Mouse (Mus musculus): ENCODE results near the gene Zcchc7.

The Zcchc7 gene

GRCm38 (mm10) chr4:44755553-44756133, at the start of gene Zcchc7:
Gene Zcchc7 (plus strand): TSS chr4:44755877.
- no peak for DNase-seq (ENCODE audit: low spot score in 2 of 2)

- no peak for DNase-seq (ENCODE audit: low spot score in 2 of 2)
These were observed 49.7 kb upstream of the Zcchc7 start for GRCm38 (mm10) chr4:44705967-44706366.

DNA sequence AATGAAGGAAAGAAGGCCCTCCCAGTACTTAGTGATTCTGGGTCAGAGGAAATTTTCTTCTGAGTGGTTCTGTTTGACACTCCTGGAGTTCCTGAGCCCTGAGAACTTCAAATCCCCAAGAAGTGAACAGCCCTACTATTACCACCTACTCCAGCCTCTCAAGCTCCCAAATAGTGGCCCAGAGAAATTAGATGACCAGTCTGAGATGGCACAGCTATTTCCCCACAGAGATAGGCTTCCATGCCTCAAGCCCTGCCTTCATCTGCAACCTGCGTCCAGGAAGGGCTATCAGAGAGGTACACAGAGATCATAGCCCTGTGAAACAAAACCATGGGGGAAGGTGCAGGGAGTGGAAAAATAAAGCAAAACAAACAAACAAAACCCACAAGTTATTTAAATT, 48.8 kb upstream of the Zcchc7 start:
- no peak for DNase-seq (ENCODE audit: low spot score in 2 of 2)

- no peak for DNase-seq (ENCODE audit: low spot score in 2 of 2)
These were observed 47.4 kb upstream of the Zcchc7 start for GRCm38 (mm10) chr4:44708311-44708710.

- DNase-seq (ENCODE audit: low spot score in 2 of 2), result no peak
These were observed 46.5 kb upstream of the Zcchc7 start for GRCm38 (mm10) chr4:44709091-44709695.

GRCm38 (mm10) chr4:44709740-44710700, 45.7 kb upstream of the Zcchc7 start, which contains the start of gene Pax5:
Gene Pax5 (minus strand): TSS chr4:44710487.
- no peak for DNase-seq (ENCODE audit: low spot score in 2 of 2)

GRCm38 (mm10) chr4:44710701-44711097, 45.0 kb upstream of the Zcchc7 start:
- DNase-seq (ENCODE audit: low spot score in 2 of 2), result no peak

DNA sequence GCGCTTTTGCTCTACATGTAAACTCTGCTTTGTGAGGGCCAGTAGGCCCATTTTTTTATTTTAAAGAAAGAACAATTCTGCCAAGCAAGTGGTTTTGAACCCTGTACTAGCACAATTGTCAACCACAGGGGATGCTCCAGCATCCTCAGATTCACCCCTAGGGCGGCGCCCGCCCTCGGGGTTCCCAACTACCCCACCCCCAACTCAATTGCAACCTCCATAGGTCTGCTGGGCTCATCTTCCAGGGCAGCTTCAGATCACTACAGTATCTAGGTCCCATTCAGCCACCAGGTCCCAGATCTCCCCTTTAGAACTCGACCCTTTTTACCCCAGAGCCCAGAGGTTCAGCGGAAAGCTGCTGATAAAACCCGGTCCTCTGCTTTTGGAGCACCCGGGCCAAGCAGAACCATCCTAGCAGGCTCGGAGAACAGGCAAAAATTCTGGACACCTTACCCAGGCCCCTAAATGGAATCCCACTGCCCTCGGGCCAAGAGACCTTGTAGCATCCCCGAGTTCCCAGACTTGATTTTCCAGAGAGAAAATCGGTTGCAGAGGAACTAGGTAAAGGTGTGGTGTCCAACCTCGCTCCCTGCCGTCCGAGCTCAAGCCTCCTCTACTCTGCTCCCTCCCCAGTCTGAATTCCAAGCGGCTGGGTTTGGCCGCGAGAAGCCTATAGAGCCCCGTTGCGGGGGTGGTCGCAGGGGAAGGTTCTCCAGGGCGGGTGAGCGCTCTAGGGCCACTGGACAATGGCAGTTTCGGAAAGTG, 44.4 kb upstream of the Zcchc7 start:
- no peak for DNase-seq (ENCODE audit: low spot score in 2 of 2)

GRCm38 (mm10) chr4:44712051-44712700, 43.5 kb upstream of the Zcchc7 start:
- no peak for DNase-seq (ENCODE audit: low spot score in 2 of 2)

DNA sequence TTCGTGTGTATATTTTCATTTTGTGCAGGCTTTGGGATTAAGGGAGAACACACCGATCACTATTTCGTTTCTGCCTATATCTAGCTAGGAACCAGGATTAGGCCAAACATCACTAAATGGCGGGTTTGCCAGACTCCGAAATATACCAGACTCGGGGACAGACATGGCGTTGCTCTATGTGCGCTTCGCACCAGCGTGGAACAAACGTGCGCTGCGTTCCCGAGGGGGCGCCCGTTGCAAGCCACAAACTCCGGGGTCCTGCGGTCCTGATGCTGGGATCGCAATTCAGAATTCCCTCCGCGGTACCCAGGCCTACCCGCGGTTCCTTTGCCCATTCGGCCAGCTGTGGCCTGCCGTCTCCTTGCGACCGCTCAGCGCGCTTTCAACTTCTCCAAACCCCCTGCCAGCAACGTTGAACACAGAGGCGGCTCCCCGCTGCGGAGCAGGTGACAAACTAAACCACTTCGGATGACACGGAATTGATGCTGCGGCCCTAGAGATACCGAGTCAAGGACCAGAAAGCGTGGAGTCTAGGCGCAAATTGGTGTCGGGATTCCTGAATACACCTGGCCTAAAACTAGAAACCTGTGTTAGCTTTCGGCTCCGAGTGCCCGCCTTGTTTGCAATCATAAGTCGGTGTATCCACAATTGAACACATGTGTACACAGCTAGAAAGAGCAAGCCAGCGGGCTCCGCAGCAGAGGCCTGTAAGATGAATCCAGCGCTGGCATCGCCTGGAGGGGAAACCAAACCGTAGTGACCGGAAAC, 42.7 kb upstream of the Zcchc7 start:
- no peak for DNase-seq (ENCODE audit: low spot score in 2 of 2)

DNA sequence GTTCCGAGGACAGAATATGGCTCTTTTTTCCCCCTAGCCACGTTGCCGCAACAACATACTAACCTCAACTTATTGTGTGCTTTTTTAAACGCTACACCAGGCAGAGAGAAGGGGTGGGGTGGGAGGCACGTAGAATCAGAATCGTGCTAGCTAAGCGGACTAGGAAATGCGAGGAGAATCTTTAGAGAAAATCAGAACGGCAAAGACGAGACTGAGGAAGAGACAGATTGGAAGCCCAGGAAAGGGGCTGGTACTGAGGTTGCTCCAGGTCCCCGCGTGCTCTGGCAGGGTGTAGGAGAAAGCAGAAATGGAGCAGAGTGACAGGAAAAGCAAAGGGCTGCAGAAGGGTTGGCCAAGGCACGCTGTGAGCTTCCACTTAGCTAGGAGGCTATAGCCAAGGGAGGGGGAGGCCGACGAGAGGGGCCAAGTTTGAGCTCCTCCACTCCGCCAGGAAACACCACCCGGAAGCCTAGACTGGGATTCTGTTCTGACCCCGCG, 42.1 kb upstream of the Zcchc7 start:
- no peak for DNase-seq (ENCODE audit: low spot score in 2 of 2)

GRCm38 (mm10) chr4:44714111-44714621, 41.5 kb upstream of the Zcchc7 start:
- no peak for DNase-seq (ENCODE audit: low spot score in 2 of 2)

DNA sequence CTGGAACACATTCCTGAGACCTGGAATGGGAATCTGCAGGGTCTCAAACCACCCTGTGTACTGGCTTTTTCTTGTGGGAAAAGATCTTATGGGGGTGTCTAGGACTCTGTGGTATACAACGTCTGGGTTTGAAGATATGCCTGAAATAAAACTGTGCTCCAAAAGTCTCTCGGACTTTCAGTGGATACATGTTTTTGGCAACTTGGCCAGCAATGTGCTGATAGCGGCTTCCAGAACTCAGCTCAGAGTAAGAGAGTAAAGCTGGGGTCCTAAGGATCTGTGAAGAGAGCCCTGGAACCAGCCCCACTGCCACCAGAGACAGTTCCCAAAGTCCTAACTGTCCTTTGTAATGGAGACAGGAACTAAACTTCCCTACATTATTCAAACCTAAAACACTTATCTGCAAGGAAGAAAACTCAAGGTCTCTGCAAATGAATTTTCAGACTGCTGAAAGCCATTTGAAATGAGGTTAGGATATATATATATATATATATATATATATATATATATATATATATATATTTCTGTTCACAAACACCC, 40.0 kb upstream of the Zcchc7 start:
- DNase-seq (ENCODE audit: low spot score in 2 of 2), result no peak

GRCm38 (mm10) chr4:44716391-44716790, 39.3 kb upstream of the Zcchc7 start:
- DNase-seq (ENCODE audit: low spot score in 2 of 2), result no peak

DNA sequence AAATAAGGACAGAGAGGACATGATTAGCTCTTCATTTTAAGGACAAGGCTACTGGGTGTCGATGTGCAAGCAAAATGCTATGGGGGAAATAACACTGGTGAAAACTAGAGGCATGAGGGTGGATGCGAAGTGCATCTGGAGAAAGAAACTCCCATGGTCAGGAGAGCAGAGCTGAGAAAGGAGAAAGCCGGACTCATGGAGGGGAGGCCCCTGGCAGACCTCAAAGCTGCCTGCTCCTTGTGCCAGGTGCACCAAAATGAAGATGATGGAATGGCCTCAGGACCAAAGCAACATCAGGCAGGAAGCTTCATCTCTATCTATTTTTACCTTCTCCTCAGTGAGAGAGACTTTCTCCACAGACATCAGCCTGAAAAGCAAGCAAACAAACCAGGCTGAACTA, 38.0 kb upstream of the Zcchc7 start:
- no peak for DNase-seq (ENCODE audit: low spot score in 2 of 2)

DNA sequence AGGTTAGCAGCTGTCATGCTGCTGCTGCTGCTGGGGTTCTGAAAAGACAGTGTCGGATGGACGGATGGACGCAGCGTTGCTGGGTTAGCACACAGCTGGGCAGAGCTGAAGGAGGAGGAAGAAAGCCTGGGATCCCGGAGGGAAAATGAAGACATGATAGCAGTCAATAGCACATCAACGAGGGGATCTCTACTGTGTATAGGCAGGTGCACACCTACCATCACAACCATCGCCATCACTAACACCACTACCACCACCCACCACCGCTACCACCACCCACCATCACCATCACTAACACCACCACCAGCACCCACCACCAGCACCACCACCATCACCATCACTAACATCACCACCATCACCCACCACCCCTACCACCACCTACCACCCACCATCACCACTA, 35.6 kb upstream of the Zcchc7 start:
- DNase-seq (ENCODE audit: low spot score in 2 of 2), result no peak

DNA sequence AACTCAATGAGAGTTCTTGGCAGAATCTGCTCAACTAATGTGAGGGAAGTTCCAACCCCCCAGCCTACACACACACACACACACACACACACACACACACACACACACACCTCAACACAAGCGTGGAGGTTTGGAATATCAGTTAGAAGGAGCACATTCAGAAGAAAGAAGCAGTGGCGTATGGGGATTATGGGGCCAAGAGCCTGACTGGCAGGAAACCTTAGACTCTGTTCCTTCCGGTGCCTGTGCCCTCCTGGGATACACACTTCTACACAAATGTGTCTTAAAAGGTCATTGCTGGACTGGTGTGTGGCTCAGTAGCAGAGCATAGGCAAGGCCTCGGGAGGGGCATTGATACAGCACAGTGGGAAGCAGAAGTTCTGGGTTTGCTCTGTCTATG, 34.4 kb upstream of the Zcchc7 start:
- DNase-seq (ENCODE audit: low spot score in 2 of 2), result no peak

DNA sequence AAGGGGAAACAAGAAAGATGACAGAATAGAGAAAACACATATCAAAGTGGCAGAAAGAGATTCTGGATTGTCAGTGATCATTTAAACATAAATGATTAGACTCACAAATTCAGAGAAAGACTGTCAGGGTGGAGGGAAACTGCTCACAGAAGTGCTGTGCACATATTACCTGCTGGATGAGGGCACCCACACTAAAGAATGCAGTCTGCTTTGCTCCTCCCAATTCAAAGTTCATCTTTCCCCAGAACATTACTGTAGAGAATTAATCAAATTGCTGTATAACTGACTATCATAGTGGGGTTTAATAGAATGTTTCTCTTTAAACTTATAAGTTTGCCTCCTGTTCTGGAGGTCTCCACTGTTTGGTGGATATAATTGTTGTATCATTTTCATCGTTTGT, 15.2 kb upstream of the Zcchc7 start:
- no peak for DNase-seq (ENCODE audit: low spot score in 2 of 2)

DNA sequence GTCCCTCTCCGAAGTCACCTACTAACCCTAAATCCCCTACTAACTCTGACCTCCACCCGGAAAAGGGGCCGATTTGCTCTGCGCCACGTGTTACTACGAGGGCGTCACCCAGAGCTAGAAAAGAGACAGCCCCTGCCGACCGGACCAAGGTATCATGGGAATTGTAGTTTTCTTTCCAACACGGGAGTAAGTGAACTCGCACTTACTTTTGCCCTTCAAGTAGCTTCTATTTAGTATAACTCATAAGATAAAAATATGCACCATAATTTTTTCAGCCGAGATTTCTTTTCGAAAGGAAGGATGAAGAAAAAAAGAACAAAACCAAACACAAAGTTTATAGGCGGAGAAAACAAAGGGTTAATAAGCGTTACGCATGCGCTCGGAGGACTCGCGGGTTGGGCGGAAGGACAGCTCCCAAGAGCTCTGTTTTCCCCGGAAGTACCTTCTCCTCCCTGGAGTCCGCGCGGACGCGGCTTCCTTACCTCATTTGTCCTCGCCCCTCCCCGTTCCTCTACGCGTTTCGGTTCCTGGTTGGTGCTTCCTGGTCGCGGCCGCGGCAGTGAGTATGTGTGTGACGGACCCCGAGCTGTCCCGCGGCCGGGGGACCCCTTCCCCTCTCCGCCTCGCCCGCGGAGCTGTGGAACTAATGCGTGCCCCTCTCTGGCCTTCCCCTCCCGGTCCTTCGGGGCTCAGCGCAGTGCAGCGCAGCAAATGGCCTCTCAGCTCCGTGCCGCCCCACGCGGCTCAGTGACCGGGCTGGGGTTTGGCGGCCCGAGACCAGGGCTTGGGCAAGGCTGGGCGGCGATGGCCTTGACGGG, 666 bp downstream of the Zcchc7 start:
- peak; percentile 86 to 90 for DNase-seq (ENCODE audit: low spot score in 2 of 2)
